ENCODE assay signal across 16 mouse cellular contexts in genomic region chr12:105312571-105313035, GRCm38 (mm10). TPM values are rescaled to one million over a fixed set of nuclear protein-coding genes. Genes with fewer than 3 reads are reported as not detected.
A peak's percentile ranks its signal among the peaks of the same experiment; 100 is the strongest.
DNase-seq lines count a peak whose midpoint lies in the region; ATAC-seq and TF ChIP-seq lines count a peak whose summit lies in the region.
"Had no signal": no experiment of that assay in that cellular context is flagged by ENCODE, and none has a peak within 500 bp of the region (broad histone marks: within the 10 kb centered on the region; RNA-seq: fewer than 3 reads in every experiment).

No protein-coding gene starts in this region.

- TF ChIP-seq CTCF in heart, adult 2 months (IDR thresholded peaks at IDR 0.05) = no peak

- no peak for TF ChIP-seq POLR2A in heart, adult 2 months (IDR thresholded peaks at IDR 0.05; ENCODE audit: insufficient read depth, low read depth, low read length)

- no peaks in the 10 kb centered on the region for H3K79me2 ChIP-seq in heart, adult 2 months (replicated peaks; ENCODE audit: control insufficient read depth, insufficient read depth, low read length)

- H3K27ac ChIP-seq in heart, embryonic 15.5 days = no peak overlapping the region
- H3K27ac ChIP-seq in heart, adult 2 months = no peak overlapping the region
- H3K27ac ChIP-seq: embryonic facial prominence, embryonic 13.5 days; forebrain, embryonic 10.5 days; liver, embryonic 15.5 days had no signal

- H3K4me3 ChIP-seq in heart, embryonic 15.5 days = no peak overlapping the region
- H3K4me3 ChIP-seq in heart, adult 2 months = no peak overlapping the region
- H3K4me3 ChIP-seq: embryonic facial prominence, embryonic 13.5 days; forebrain, embryonic 10.5 days; liver, embryonic 15.5 days had no signal

- no peak for DNase-seq in heart, adult 2 months
- peak; percentile 66 to 71 for DNase-seq in right cerebral cortex, postnatal 10 days (ENCODE audit: low spot score in 2 of 2)
- DNase-seq in right cerebral cortex, postnatal 36 days (ENCODE audit: low spot score in 2 of 2) = no peak
- DNase-seq in cerebellum, postnatal 10 days = peak; percentile 87 to 90
- peak; percentile 22 for DNase-seq in retina, embryonic 14.5 days (ENCODE audit: low spot score)
- DNase-seq in heart, postnatal 25 days (ENCODE audit: low spot score) = no peak
- DNase-seq: B cell, adult 2 months; heart, adult 11 months; heart, postnatal 10 days; right cerebral cortex, postnatal 25 days had no signal

- no peak overlapping the region for H3K4me2 ChIP-seq in heart, embryonic 15.5 days
- H3K4me2 ChIP-seq: embryonic facial prominence, embryonic 13.5 days; liver, embryonic 15.5 days had no signal

- H3K9ac ChIP-seq in heart, embryonic 15.5 days = no peak overlapping the region
- no peak overlapping the region for H3K9ac ChIP-seq in heart, adult 2 months (ENCODE audit: low read depth, low read length)
- H3K9ac ChIP-seq: embryonic facial prominence, embryonic 13.5 days; liver, embryonic 15.5 days had no signal

- H3K36me3 ChIP-seq in heart, embryonic 15.5 days = no peaks in the 10 kb centered on the region
- no peaks in the 10 kb centered on the region for H3K36me3 ChIP-seq in heart, adult 2 months (ENCODE audit: control insufficient read depth, insufficient read depth, low read length)
- H3K36me3 ChIP-seq: embryonic facial prominence, embryonic 13.5 days; forebrain, embryonic 10.5 days; liver, embryonic 15.5 days had no signal

- no peak for TF ChIP-seq EP300 in heart, adult 2 months (IDR thresholded peaks at IDR 0.05; ENCODE audit: insufficient read depth, low read depth, low read length)

- H3K4me1 ChIP-seq in heart, embryonic 15.5 days (replicated peaks) = peaks cover 8% of the 10 kb centered on the region
- H3K4me1 ChIP-seq in heart, adult 2 months (ENCODE audit: control insufficient read depth, insufficient read depth, low read length) = no peaks in the 10 kb centered on the region
- H3K4me1 ChIP-seq: embryonic facial prominence, embryonic 13.5 days; forebrain, embryonic 10.5 days; liver, embryonic 15.5 days had no signal

- no peaks in the 10 kb centered on the region for H3K27me3 ChIP-seq in heart, embryonic 15.5 days
- H3K27me3 ChIP-seq in heart, adult 2 months (ENCODE audit: control insufficient read depth, insufficient read depth, low read length) = no peaks in the 10 kb centered on the region
- H3K27me3 ChIP-seq: embryonic facial prominence, embryonic 13.5 days; liver, embryonic 15.5 days had no signal

- 39% methylated on average over 5 of the region's 5 CpGs for WGBS in heart, embryonic 15.5 days
- WGBS in heart, adult 2 months = 43% methylated on average over 5 of the region's 5 CpGs

- intact Hi-C loops in heart, adult 2 months (cut with DNase I) = no loop called here
- intact Hi-C loops in heart, postnatal 25 days (cut with DNase I) = no loop called here

- no peaks in the 10 kb centered on the region for H3K9me3 ChIP-seq in heart, embryonic 15.5 days (replicated peaks)
- H3K9me3 ChIP-seq: embryonic facial prominence, embryonic 13.5 days; liver, embryonic 15.5 days had no signal

- peak; percentile 58; the same call in 1 of the 2 replicates for ATAC-seq in heart, embryonic 15.5 days (replicated peaks; ENCODE audit: insufficient number of reproducible peaks, insufficient read depth, low FRiP score, low read depth)
- ATAC-seq in activated CD4-positive, CD25-positive, alpha-beta regulatory T cell, adult 4 months = no peak
- ATAC-seq: Patski had no signal

RNA-seq across cellular contexts. Expression of gene Tunar, which starts 21.1 kb away (rescaled TPM):
- polyA plus RNA-seq in heart, embryonic 15.5 days (2015; fragmentation: Nextera tagmentation; extraction: Ambion mirVana) = 0.10 TPM in 1 of 2 replicates, not detected in the other
- under 1 TPM; 0.09 to 0.10 TPM for total RNA-seq in heart, adult 2 months (2021)
- polyA plus RNA-seq in heart, adult 2 months (2012; rRNA removed) = not detected in 2 replicates
- polyA plus RNA-seq in activated CD4-positive, CD25-positive, alpha-beta regulatory T cell, adult 4 months (2017; shearing (Covaris generic)) = not detected
- total RNA-seq in heart, postnatal 25 days (2021) = not detected
- polyA plus RNA-seq: Patski had no signal

Comparison
In these comparisons a context has a peak if more than half of its experiments do, and no peak if none do; other contexts are left out.
1. DNase-seq: peak in right cerebral cortex, postnatal 10 days (2 of 2), cerebellum, postnatal 10 days (2 of 2) and retina, embryonic 14.5 days (single experiment); none in heart, adult 2 months (0 of 2), right cerebral cortex, postnatal 36 days (0 of 2) and heart, postnatal 25 days (single experiment).